Mouse (Mus musculus) forebrain, embryonic 12.5 days (tissue): ENCODE results near the gene Aif1. TPM values are rescaled to one million over a fixed set of nuclear protein-coding genes. Genes with fewer than 3 reads are reported as not detected.

ENCODE experiments used
- microRNA-seq: library from miRNA; unstranded; fragments of <30 nt; microRNA quantifications from one replicate; pipeline ENCODE4, GENCODE M21; 2017
- polyA plus RNA-seq: library from polyadenylated mRNA; unstranded; fragments of >200 nt; fragmentation: Nextera tagmentation; extraction: Ambion mirVana; gene quantifications from 2 replicates; pipeline ENCODE4 v1.2.1, GENCODE M21; 2016

Gene Aif1
- polyA plus RNA-seq, 1 experiment from 2014 or later, result 4.9 TPM

Small RNA genes lying within 50 kb of the gene (microRNA-seq; reads per million reads assigned to microRNA genes)
- gene Mir6973a (not detected), gene Mir6974 (not detected)

Other genes starting within 250 kb of the Aif1 start
- 16.2 and 16.9 TPM in 2 replicates for gene Neu1, start 244.8 kb downstream of the Aif1 start, polyA plus RNA-seq
- 0.11 and 0.21 TPM in 2 replicates for gene Hspa1b, start 216.8 kb downstream of the Aif1 start, polyA plus RNA-seq
- gene Gm20481, start 206.2 kb downstream of the Aif1 start, polyA plus RNA-seq, result not detected in 2 replicates
- 2.0 and 2.3 TPM in 2 replicates for gene Hspa1a, start 203.9 kb downstream of the Aif1 start, polyA plus RNA-seq
- gene Hspa1l, start 203.4 kb downstream of the Aif1 start, polyA plus RNA-seq, result 1.2 and 1.3 TPM in 2 replicates
- gene Lsm2, start 194.2 kb downstream of the Aif1 start, polyA plus RNA-seq, result 226 and 238 TPM in 2 replicates
- 158 and 159 TPM in 2 replicates for gene Vars, start 175.1 kb downstream of the Aif1 start, polyA plus RNA-seq
- 0.17 and 0.27 TPM in 2 replicates for gene Vwa7, start 159.5 kb downstream of the Aif1 start, polyA plus RNA-seq
- 7.4 and 7.7 TPM in 2 replicates for gene Sapcd1, start 148.1 kb downstream of the Aif1 start, polyA plus RNA-seq
- gene Msh5, start 129.3 kb downstream of the Aif1 start, polyA plus RNA-seq, result 5.3 and 5.6 TPM in 2 replicates
- gene Clic1, start 126.1 kb downstream of the Aif1 start, polyA plus RNA-seq, result 152 and 155 TPM in 2 replicates
- gene Ddah2, start 117.0 kb downstream of the Aif1 start, polyA plus RNA-seq, result 513 and 534 TPM in 2 replicates
- gene Ly6g6c, start 110.7 kb downstream of the Aif1 start, polyA plus RNA-seq, result not detected in 2 replicates
- gene Mpig6b, start 109.9 kb downstream of the Aif1 start, polyA plus RNA-seq, result 0.40 and 0.54 TPM in 2 replicates
- gene Ly6g6e, start 99.2 kb downstream of the Aif1 start, polyA plus RNA-seq, result 0.28 and 0.50 TPM in 2 replicates
- 0.29 and 1.6 TPM in 2 replicates for gene Ly6g6d, start 98.0 kb downstream of the Aif1 start, polyA plus RNA-seq
- gene Ly6g6f, start 90.5 kb downstream of the Aif1 start, polyA plus RNA-seq, result 0.17 and 0.18 TPM in 2 replicates
- gene Abhd16a, start 86.8 kb downstream of the Aif1 start, polyA plus RNA-seq, result 59.2 and 70.7 TPM in 2 replicates
- gene Ly6g5c, start 67.8 kb downstream of the Aif1 start, polyA plus RNA-seq, result not detected in 2 replicates
- gene Ly6g5b, start 60.6 kb downstream of the Aif1 start, polyA plus RNA-seq, result 0.96 and 1.5 TPM in 2 replicates
- gene Gpank1, start 54.6 kb downstream of the Aif1 start, polyA plus RNA-seq, result 27.4 and 28.1 TPM in 2 replicates
- gene Csnk2b, start 54.0 kb downstream of the Aif1 start, polyA plus RNA-seq, result 283 and 284 TPM in 2 replicates
- 5.3 and 7.2 TPM in 2 replicates for gene D17H6S53E, start 49.7 kb downstream of the Aif1 start, polyA plus RNA-seq
- gene Apom, start 44.0 kb downstream of the Aif1 start, polyA plus RNA-seq, result 0.46 and 0.63 TPM in 2 replicates
- gene Bag6, start 40.9 kb downstream of the Aif1 start, polyA plus RNA-seq, result 88.9 and 97.8 TPM in 2 replicates
- 221 and 231 TPM in 2 replicates for gene Prrc2a, start 11.2 kb downstream of the Aif1 start, polyA plus RNA-seq
- 4.0 and 4.8 TPM in 2 replicates for gene Lst1, start 12.4 kb upstream of the Aif1 start, polyA plus RNA-seq
- not detected in 2 replicates for gene Ltb, start 18.4 kb upstream of the Aif1 start, polyA plus RNA-seq
- not detected in 2 replicates for gene Tnf, start 25.9 kb upstream of the Aif1 start, polyA plus RNA-seq
- gene Lta, start 29.3 kb upstream of the Aif1 start, polyA plus RNA-seq, result not detected in 2 replicates
- gene Gm16181, start 44.8 kb upstream of the Aif1 start, polyA plus RNA-seq, result 0.41 TPM in 2 replicates
- 16.2 and 17.3 TPM in 2 replicates for gene Atp6v1g2, start 57.6 kb upstream of the Aif1 start, polyA plus RNA-seq
- 11.0 and 12.9 TPM in 2 replicates for gene Nfkbil1, start 59.7 kb upstream of the Aif1 start, polyA plus RNA-seq
- gene Ddx39b, start 65.7 kb upstream of the Aif1 start, polyA plus RNA-seq, result 614 and 623 TPM in 2 replicates
- gene H2-D1, start 86.7 kb upstream of the Aif1 start, polyA plus RNA-seq, result 37.2 and 39.2 TPM in 2 replicates
- not detected in 2 replicates for gene H2-Q1, start 144.3 kb upstream of the Aif1 start, polyA plus RNA-seq
- gene H2-Q2, start 166.2 kb upstream of the Aif1 start, polyA plus RNA-seq, result not detected in 2 replicates
- gene H2-Q4, start 203.5 kb upstream of the Aif1 start, polyA plus RNA-seq, result 1.3 and 1.6 TPM in 2 replicates
- gene H2-Q6, start 248.8 kb upstream of the Aif1 start, polyA plus RNA-seq, result 0.23 and 0.34 TPM in 2 replicates